Mouse (Mus musculus) gonadal fat pad, adult 2 months (tissue): ENCODE measurements around the gene Jagn1. TPM values are rescaled to one million over a fixed set of nuclear protein-coding genes. Genes with fewer than 3 reads are reported as not detected.

Source experiments
- DNase-seq: peaks from one replicate; pipeline ENCODE4 v3.0.0-alpha.2; 2012; ENCODE audit warnings: low read depth
- polyA plus RNA-seq: library from polyadenylated mRNA; depleted of rRNA; stranded (reverse); fragments of >200 nt; gene quantifications from 2 replicates; pipeline ENCODE4 v1.2.3, GENCODE M21; 2012

Gene Jagn1
- polyA plus RNA-seq, 1 experiment: 92.9 TPM

DNA sequence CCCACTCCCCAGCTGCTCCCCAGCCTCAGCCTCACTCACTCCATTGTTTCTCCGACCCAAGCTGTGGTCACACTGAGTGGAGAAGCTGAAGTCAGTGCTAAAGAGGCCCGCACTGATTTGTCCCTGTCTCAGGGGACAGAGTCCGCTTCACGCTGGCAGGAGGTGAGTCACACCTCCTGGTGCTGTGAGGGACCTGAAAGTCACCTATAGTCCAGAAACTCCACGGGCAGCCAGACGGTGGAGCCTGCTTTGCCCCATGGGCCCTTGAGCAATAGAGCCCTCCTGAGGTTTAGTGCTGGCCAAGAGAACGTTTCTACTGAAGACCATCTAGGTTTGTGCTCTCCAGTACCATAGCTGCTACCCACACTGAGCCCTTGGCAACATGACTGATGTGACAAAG lies 7.7 kb upstream of the Jagn1 start:
- no peak for DNase-seq

DNA sequence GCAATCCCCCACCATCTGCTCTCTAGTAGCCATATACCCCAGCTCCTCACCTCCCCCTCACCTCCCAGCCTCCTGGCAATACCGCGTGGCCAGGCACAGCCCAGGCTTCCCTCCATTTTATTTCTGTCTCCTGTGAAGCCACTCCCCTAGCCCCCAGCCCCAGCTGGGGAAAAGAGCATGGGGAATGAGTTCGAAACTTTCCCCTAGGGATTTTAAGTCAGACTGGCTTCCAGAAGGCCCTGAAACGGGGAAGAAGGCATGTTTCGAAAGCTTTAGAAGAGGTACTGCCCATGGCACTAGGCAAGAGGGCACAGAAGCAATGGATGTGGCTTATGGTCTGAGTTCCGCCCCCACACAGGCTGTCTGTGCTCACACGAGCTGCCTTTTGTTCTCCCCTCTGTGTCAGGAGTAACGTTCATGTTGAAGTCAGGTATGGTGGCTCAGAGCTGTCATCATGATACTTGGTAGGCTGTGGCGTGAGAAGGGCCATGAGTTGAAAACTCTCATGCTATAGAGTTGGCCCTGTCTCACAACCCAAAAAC lies 6.6 kb upstream of the Jagn1 start, which contains the start of gene Cidec:
TSS of gene Cidec (minus strand) at position 97 of the 542 bp plus-strand sequence.
- no peak for DNase-seq

DNA sequence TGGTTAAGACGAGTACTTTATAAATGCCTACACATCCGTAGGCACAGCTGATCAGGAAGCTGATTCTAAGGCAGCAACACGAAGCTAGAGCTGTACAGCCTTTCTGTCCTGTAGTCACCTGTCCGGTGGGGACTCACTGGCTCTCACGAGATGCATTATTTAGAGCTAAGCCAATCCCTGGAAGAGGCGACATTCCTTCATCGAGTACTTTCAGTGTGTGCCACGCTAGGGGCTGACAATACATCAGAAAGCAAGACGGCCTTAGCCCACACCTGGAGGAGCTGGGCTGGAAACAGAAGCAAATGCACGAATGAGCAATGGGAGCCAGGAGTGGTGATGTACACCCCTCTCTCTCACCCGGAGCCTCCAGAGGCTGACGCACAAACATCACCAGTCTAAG lies 5.2 kb upstream of the Jagn1 start:
- no peak for DNase-seq

DNA sequence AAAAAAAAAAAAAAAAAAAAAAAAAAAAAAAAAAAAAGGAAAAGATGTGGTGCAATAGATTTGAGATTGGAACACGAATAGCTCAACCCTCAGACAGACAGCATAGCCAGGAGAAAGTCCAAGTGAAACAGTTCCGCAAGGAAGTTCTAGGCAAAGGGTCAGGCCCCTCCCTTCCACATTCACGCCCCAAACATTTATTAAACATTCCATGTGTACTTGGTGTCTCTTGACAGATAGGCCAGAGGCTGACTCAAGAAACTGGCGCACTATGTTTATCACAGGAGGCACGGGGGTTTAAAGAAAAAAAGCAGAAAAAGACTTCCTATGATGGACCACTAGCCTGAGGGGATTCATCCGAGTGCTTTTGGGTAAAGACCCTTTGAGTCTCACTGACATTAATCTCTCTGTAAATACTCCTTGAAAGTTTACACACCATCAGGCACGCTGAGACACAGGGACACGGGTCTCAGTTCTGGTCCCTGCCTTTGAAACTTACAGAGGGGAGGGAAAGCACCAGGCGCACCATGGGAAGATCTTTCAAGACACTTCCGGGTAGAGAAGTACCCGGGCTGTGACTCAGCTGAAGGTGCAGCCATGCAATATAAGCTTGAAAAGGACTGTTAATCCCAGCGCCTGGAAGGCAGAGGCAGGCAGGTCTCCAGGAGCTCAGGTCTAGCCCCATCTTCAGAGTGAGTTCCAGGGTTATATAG lies 3.5 kb upstream of the Jagn1 start:
- DNase-seq: no peak

DNA sequence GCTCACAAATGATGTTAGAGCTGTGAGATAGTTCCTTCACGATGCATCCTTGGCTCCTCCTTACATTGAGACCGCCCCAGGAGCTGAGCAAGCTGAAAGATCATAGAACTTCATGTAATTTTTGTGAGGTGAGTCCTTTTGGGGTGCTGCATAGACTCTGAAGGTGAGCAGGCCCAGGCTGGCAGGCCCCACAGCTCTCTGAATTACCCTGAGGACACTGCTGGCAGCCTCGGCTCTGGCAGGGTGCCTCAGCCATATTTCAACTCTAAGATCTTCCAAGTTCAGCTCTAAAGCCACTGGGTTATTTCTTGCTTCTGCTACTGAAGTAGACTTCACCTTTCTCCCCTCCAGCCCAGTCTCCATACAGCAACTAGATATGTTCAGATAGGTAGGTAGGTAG lies 1.7 kb upstream of the Jagn1 start:
- DNase-seq: no peak

DNA sequence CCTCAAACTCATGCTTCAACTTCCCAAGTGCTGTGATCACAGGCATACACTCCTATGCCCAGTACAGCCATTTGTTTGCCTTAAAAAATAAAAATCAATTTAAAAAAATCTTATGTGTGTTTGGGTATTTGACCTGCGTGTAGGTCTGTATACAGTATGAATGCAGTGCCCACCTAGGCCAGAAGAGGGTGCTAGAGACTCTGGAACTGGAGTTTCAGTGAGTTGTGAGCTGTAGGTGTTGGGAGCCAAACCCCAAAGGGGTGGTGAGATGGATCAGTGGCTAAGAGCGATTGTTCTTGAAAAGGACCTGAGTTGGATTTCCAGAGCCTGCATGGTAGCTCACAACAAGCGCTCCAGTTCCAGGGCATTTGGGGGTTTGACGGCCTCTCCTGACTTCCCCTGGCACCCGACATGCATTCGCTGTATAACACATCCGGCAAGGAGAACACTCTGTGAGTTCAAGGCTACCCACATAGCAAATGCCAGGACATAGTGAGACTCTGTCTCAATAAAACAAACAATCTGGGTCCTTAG lies 1.2 kb upstream of the Jagn1 start:
- no peak for DNase-seq

DNA sequence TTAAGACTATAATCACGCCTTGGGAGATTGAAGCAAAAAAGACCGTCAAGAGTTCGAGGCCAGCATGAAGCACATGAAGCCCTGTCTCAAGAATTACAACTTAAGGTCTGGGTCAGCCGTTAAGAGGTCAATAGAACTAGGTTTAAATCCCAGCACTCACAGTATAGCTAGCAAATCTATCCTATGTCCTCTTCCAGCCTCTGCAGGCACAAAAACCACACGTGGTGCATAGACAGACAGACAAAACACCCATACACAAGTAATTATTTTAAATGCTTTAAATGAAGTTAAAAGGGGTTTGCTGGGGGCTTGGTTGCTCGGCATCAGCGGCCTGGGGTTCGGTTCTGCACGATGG lies 305 bp upstream of the Jagn1 start:
- no peak for DNase-seq

DNA sequence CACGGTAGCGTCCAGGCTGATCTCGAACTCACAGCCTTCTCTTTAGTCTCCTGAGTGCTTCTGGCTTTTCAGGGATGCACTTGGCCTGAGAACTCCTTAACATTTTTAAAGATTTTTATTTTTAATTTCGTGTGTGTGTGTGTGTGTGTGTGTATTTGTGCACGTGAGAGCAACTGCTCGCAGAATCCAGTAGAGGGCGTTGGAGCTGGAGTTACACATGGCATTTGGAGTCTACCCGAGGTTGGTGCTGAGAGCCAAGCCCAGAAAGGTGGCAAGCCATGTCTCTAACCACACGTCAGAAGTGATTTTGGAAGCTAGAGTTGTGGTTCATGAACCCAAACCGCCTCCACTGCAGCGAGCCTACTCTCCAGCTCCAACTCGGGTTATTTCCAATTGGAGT lies 722 bp downstream of the Jagn1 start:
- DNase-seq: no peak

DNA sequence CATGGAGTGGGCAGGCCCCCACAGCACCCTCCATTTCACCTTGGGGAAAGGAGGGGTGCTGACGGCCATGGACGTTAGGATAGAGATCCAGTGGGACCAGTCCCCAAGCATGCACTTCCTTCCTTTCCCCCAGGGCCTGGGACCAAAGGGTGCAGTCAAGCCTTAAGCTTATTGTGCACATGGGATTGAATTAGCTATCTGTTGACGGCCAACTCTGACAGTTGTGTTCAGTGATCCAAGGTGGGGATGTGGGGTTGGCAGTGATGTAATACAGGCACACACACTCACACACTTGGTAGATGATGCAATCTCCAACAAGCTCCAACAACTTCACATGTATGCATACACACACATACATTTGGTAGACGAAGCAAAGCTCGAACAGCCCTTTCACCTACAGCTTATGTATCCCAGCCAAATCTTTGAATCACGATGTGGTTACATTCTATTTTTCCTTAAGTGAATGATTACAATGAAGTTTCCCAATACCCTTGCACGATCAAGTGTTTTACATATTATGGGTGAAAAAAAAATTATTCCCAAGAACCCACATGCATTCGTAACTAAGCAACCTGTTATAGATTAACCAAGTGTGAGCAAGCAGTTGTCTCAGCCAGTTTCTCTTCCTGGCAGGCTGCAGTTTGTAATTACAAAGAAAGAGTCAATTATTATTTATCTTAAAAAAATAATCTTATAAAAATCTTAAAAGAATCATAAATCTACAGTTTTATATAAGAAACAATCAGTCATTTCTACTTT lies 2.0 kb downstream of the Jagn1 start:
- no peak for DNase-seq

DNA sequence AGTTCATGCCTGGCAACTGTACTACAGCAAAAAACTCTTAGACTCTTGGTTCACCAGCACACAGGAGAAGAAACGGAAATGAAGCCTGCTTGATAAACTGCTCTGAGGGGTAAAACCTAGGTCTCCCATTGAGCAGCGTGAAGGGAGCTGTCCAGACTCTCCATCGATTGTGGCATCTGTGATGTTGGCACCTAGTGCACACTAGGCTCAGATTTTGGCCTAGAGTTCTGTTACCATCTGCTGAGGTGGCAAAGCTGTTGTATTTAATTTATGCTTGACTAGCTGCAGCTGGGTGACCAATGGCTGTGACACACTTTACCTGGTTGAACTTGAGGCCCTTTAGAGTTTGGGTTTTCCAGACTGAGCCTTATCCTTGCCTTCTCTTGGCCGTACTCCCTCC lies 5.3 kb downstream of the Jagn1 start:
- no peak for DNase-seq

DNA sequence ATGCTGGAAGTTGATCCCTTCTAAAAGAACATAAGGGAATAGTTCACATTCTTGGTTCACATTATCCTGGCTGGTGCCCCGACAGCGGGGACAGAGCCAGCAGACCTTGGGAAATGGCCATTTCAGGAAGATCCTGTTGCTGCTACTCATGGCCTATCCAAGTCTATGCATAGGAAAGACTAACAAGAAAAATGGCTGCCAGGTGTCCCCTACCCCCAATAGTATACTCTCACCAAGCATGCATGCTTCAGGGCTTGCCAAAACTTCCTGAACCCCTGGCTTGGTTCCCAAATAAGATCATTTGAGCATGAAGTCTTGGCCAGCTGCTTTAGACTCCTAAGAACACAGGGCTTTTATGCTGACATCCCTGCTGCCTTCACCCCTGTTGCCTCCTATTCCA lies 9.5 kb downstream of the Jagn1 start:
- DNase-seq: no peak

DNA sequence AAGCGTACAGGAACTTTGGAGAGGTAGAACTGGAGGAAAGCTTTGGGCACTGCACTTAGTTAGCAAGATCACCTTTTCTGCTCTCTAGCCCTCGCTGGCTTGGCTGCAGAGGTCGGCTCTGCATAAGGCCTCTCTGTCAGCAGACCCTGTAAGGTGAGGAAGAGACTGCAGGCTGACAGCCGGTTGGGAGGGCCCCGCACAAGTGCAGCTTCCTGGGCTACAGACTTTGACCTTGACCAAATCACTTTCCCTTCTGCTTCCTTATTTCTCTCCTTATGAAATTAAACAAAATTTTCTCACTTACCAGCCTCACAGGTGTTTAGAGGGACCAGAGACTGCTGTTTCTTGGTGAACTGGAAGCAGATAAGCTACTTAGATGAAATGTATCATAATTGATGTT lies 12.6 kb downstream of the Jagn1 start:
- no peak for DNase-seq

DNA sequence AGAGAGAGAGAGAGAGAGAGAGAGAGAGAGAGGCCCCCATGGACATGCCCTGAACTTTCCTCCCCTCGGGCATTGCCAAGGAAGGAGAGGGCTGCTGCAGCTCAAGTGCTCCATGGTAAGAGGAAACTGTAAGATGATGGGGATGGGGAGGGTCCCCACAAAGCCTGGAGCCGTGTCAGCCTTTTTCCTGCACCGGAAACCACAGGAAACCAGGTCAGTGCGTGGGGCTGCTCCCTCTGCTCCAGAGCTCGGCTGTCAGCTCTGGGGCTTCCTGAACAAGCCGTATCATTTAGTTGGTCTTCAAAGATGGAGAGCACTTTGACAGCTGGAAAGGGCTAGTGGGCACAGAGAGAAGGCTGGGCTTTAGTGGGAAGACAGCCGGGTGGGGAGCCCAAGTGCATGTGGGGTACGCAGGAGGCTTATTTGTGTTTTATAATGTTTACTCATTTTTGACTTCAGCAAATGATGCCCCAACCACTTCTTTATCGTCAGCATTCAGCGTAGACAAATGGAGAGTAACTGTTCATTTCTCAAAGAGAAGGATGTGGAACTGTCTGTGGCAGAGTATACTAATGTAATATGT lies 15.7 kb downstream of the Jagn1 start, which contains the start of gene Il17re:
TSS of gene Il17re (plus strand) at position 533 of the 583 bp plus-strand sequence.
- no peak for DNase-seq

DNA sequence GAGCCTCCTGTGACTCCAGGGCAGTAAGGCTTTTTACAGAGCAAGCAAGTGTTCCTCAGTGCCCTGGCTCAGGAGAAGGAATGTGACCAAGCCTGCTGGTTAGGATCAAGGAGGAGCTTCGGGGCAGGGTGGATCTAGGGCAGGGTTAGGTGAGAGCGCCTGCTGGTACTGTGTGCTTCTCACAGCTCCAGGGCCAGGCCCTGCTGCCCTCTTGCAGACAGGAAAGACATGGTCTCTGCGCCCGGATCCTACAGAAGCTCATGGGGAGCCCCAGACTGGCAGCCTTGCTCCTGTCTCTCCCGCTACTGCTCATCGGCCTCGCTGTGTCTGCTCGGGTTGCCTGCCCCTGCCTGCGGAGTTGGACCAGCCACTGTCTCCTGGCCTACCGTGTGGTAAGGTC lies 16.3 kb downstream of the Jagn1 start:
- DNase-seq: no peak

DNA sequence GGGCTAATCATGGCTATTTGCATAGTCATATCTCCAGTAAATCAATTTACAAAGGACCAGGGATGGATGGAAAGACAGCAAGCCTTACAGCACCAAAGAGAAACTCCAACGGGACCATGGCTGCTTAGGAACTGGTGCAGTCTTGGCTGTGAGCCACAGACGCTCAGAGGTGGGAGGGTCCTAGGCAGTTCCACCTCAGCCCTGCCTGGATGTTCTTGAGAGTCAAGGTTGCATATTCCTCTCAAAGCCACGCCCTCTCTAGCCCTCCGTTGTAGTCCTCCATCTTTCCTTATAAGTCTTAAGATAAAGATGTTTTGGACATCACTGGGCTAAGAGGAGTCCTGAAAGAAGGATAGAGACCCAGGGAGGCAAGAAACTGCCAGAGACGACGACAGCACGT lies 21.7 kb downstream of the Jagn1 start:
- no peak for DNase-seq

DNA sequence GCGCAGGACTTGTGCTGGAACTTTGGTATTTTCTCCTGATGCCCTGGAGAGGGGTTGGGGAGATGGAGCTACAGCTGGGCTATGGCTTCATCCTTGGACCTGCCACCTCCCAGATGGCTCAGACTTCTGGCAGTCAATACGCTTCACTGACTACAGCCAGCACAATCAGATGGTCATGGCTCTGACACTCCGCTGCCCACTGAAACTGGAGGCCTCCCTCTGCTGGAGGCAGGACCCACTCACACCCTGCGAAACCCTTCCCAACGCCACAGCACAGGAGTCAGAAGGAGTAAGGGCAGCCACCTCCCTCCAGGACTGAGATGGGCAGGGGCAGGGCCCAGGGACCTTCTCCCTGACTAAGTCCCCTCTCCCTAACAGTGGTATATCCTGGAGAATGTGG lies 23.2 kb downstream of the Jagn1 start:
- no peak for DNase-seq

DNA sequence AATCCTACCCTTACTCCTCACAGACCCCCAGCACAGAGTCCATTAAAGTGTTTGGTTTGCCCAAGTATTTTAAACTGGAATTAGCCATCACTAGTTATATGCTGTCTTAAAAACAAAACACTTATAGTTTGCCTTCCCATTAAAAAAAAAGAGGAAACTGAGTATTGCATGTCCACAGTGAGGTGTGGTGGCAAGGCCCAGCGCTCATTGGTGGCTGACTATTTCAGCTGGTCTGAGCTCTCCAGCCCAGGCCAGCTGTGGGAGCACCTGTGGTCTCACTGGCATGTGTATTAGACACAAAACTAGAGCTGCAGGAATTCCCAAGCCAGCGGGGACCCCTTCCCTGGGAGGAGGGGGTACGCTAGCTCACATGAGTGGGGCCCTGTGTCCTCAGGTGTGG lies 26.1 kb downstream of the Jagn1 start:
- no peak for DNase-seq

DNA sequence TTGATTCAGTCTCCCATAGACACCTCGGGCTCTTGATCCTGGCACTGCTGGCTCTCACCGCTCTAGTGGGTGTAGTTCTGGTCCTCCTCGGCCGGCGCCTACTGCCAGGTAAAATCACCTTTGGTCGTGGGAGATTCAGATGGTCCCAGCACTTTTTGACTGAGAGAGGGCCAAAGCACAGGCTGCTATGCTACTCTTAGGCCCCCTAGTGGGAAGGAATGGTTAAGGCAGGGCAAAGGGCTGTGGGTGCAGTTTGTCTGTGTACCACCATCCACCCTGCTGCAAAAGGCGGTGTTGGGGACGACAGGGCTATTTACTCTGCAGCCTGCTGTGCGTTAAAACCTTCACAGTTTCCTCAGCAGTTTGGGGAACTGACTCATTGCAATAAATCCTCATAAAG lies 26.7 kb downstream of the Jagn1 start:
- no peak for DNase-seq

DNA sequence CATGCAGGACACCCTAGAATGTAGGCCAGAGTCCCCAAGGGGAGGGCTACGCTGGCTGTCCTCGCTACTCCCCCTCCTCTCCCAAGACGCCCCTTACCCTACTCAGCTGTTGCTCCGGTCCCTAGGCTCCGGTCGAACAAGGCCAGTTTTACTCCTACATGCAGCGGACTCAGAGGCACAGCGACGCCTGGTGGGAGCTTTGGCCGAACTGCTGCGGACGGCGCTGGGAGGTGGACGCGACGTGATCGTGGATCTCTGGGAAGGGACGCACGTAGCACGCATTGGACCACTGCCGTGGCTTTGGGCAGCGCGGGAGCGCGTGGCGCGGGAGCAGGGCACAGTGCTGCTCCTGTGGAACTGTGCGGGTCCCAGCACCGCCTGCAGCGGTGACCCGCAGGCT lies 27.1 kb downstream of the Jagn1 start:
- DNase-seq: no peak

DNA sequence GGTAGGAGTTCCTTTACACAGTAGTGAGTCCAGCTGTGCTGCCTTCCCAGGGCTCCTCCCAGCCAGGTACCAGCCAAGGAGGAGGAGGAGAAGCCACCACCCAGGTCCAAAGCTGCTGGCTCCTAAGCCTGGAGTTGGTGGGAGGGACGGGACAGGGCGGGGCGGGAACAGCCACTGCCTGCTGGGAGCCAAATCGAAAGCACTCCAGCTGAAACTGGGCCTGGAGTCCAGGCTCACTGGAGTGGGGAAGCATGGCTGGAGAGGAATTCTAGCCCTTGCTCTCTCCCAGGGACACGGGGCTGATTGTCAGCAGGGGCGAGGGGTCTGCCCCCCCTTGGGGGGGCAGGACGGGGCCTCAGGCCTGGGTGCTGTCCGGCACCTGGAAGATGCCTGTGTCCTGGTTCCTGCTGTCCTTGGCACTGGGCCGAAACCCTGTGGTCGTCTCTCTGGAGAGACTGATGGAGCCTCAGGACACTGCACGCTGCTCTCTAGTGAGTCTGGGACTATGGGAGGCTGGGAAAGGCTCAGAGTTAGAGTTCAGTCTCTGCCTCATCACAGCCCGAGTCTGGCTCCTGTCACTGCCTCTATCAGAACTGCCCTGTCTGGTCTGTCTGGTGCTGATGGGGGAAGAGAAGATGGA lies 29.0 kb downstream of the Jagn1 start, which contains the start of gene Il17rc:
TSS of gene Il17rc (plus strand) at position 131 of the 640 bp plus-strand sequence.
- DNase-seq: no peak

DNA sequence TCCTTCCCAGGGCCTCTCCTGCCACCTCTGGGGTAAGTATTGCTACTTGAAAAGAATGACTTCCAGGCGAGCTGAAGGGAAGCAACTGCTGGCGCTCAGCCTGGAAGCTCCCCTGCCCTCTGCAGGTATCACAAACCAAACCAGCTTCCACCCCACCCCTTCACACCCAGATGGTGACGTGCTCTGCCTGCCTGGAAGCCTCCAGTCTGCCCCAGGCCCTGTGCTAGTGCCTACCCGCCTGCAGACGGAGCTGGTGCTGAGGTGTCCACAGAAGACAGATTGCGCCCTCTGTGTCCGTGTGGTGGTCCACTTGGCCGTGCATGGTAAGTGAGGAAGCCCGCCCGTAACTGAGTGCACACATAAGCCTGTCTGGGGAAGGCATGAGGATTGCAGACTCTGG lies 29.7 kb downstream of the Jagn1 start:
- DNase-seq: no peak

DNA sequence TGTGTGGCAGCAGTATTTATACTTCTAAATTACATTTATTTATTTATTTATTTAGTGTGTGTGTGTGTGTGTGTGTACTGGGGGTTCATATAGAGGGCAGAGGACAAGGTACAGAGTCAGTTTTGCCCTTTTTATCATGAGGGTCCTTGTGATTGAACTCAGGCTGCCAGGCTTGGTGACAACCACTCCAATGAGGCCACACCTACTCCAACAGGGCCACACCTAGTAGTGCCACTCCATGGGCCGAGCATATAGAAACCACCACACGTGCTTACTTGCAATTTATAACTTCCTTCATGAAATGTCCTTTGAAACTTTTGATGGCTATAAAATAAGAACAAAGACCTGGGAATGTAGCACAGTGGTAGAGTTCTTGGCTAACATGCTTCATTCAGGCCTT lies 30.9 kb downstream of the Jagn1 start:
- DNase-seq: no peak
